ENCODE assay signal across 20 mouse cellular contexts in the genomic region with DNA sequence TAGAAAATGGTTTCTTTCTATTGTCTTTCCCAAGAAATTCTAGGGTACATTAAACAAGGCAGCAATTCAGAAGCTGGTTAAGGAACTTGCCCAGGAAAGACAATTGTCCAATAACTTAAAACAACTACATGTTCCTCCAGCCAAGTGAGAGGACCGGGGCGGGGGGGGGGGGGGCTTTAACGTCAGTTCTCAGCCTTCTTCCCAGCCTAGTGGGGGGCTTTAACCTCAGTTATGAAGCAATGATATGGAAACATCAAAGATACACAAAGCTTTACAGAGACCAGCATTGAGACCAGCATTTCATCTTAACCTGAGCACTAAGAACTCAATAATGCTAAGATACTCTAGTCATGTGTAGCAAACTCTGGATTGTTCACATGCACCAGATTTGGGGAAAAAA. TPM values are rescaled to one million over a fixed set of nuclear protein-coding genes. Genes with fewer than 3 reads are reported as not detected.
"Had no signal": no experiment of that assay in that cellular context is flagged by ENCODE, and none has a peak within 500 bp of the region (broad histone marks: within the 10 kb centered on the region; RNA-seq: fewer than 3 reads in every experiment).

A gene (minus strand): TSS at position 101 of the 400 bp plus-strand sequence.

- DNase-seq: retina, postnatal 1 day; right cerebral cortex, adult 18-20 months; right cerebral cortex, postnatal 14 days; right cerebral cortex, postnatal 25 days; right cerebral cortex, postnatal 4 days; spleen, adult 18-20 months; thymus, postnatal 14 days; thymus, postnatal 25 days; thymus, postnatal 36 days had no signal

- H3K27me3 ChIP-seq: neural tube, embryonic 12.5 days; neural tube, embryonic 13.5 days; neural tube, embryonic 15.5 days; stomach, embryonic 15.5 days had no signal

- H3K4me1 ChIP-seq: neural tube, embryonic 12.5 days; neural tube, embryonic 13.5 days; neural tube, embryonic 15.5 days; stomach, embryonic 15.5 days had no signal

- H3K4me3 ChIP-seq: neural tube, embryonic 12.5 days; neural tube, embryonic 13.5 days; neural tube, embryonic 15.5 days; stomach, embryonic 15.5 days had no signal

- H3K27ac ChIP-seq: neural tube, embryonic 12.5 days; neural tube, embryonic 13.5 days; neural tube, embryonic 15.5 days; stomach, embryonic 15.5 days; stomach, postnatal 0 days had no signal

- H3K36me3 ChIP-seq: neural tube, embryonic 12.5 days; neural tube, embryonic 13.5 days; neural tube, embryonic 15.5 days; stomach, embryonic 15.5 days had no signal

RNA-seq across cellular contexts. Expression of the gene that starts here (rescaled TPM):
- polyA plus RNA-seq: neural tube, embryonic 11.5 days; neural tube, embryonic 12.5 days; neural tube, embryonic 13.5 days; neural tube, embryonic 14.5 days; neural tube, embryonic 15.5 days; spleen, adult 2 months; stomach, embryonic 14.5 days; stomach, embryonic 15.5 days; stomach, embryonic 16.5 days; urinary bladder, adult 2 months had no signal
